Mouse (Mus musculus) gastrocnemius, adult 2 months (tissue): ENCODE results near the gene Sepsecs. TPM values are rescaled to one million over a fixed set of nuclear protein-coding genes. Genes with fewer than 3 reads are reported as not detected.

Experiments used
- DNase-seq: peaks from one replicate; pipeline ENCODE4 v3.0.0; 2022
- H3K27ac ChIP-seq: fragments of 200-600 bp; 2 replicates; pipeline ENCODE4 v1.8.1; 2022; ENCODE audit warnings: mild to moderate bottlenecking
- H3K4me3 ChIP-seq: fragments of 200-600 bp; 2 replicates; pipeline ENCODE4 v1.8.1; 2022; ENCODE audit warnings: mild to moderate bottlenecking, moderate library complexity
- CTCF ChIP-seq: fragments of 200-600 bp; IDR thresholded peaks from 2 replicates; pipeline ENCODE4 v1.8.1; 2022; ENCODE audit warnings: antibody characterized with exemption, mild to moderate bottlenecking, moderate library complexity
- intact Hi-C: fragments of 180-260 bp; cut with DNase I; formaldehyde crosslinking; loops from one replicate; pipeline ENCODE4 v1.15.1; 2025
- total RNA-seq, 2 experiments: library from RNA; stranded (reverse); gene quantifications; 2 replicates each; pipeline ENCODE4 v1.2.3; 2021

The Sepsecs gene
- total RNA-seq, 2 experiments from 2014 or later, result 6.0 to 7.2 TPM

GRCm38 (mm10) chr5:52673341-52673740 is 3.8 kb upstream of the Sepsecs start:
- intact Hi-C loops, result no loop called here

GRCm38 (mm10) chr5:52670745-52671144 is 1.2 kb upstream of the Sepsecs start:
- TF ChIP-seq CTCF, result no peak
- intact Hi-C loops, result no loop called here
- Histone ChIP-seq H3K4me3 (no peak overlapping the region), H3K27ac (no peak overlapping the region)
- DNase-seq, result no peak

More at GRCm38 (mm10) chr5:52673341-52673740, 3.8 kb upstream of the Sepsecs start:
- H3K27ac ChIP-seq, result no peak overlapping the region
- no peak for TF ChIP-seq CTCF
- H3K4me3 ChIP-seq, result no peak overlapping the region
- DNase-seq, result no peak

GRCm38 (mm10) chr5:52666766-52667165 is 2.7 kb downstream of the Sepsecs start:
- TF ChIP-seq CTCF, result no peak
- DNase-seq, result no peak
- no peak overlapping the region for H3K4me3 ChIP-seq
- intact Hi-C loops, result loop anchor here (5.0 kb wide), 2 partner anchors 76 to 166 kb away; partner anchors contain the start of genes Anapc4 and Pi4k2b
- H3K27ac ChIP-seq, result no peak overlapping the region

DNA sequence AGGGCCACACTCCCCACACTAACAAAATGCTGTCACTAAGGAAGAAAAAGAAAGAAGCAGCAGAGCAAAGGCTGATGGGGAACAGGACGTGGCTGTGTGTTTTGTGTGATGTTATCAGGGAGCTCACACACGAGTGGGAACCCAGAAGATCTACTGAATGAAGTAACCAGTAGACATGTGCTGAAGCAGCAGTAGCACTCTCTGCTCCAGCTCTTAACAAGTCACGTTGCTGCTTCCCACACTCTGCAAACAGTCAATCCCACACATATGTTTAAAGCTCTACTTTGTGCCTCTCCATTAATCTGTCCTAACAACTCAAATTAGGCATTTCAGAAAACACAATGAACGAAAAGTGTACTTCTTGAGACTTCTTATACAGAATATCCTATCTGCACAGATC is 11.6 kb downstream of the Sepsecs start:
- TF ChIP-seq CTCF, result no peak
- intact Hi-C loops, result loop anchor here (2.0 kb wide), 1 partner anchor 143 kb away; no protein-coding TSS in a partner anchor
- no peak for DNase-seq
- no peak overlapping the region for H3K4me3 ChIP-seq
- H3K27ac ChIP-seq, result no peak overlapping the region

GRCm38 (mm10) chr5:52657336-52657735 is 12.2 kb downstream of the Sepsecs start:
- H3K4me3 ChIP-seq, result no peak overlapping the region
- intact Hi-C loops, result loop anchor here (2.0 kb wide), 1 partner anchor 143 kb away; no protein-coding TSS in a partner anchor
- no peak for TF ChIP-seq CTCF
- DNase-seq, result no peak
- no peak overlapping the region for H3K27ac ChIP-seq

- Histone ChIP-seq H3K4me3 (no peak overlapping the region), H3K27ac (no peak overlapping the region)
- no peak for DNase-seq
- intact Hi-C loops, result loop anchor here (2.0 kb wide), 1 partner anchor 141 kb away; no protein-coding TSS in a partner anchor
- TF ChIP-seq CTCF, result peak; percentile 54
Observed at GRCm38 (mm10) chr5:52655992-52656391, 13.5 kb downstream of the Sepsecs start.

GRCm38 (mm10) chr5:52654961-52655360 is 14.5 kb downstream of the Sepsecs start:
- intact Hi-C loops, result no loop called here
- no peak for DNase-seq
- no peak overlapping the region for H3K4me3 ChIP-seq
- no peak overlapping the region for H3K27ac ChIP-seq
- TF ChIP-seq CTCF, result no peak

GRCm38 (mm10) chr5:52652606-52653005 is 16.9 kb downstream of the Sepsecs start:
- H3K4me3 ChIP-seq, result no peak overlapping the region
- TF ChIP-seq CTCF, result no peak

GRCm38 (mm10) chr5:52652086-52652485 is 17.4 kb downstream of the Sepsecs start:
- TF ChIP-seq CTCF, result no peak
- intact Hi-C loops, result no loop called here
- no peak for DNase-seq
- Histone ChIP-seq H3K4me3 (no peak overlapping the region), H3K27ac (no peak overlapping the region)

More at GRCm38 (mm10) chr5:52652606-52653005, 16.9 kb downstream of the Sepsecs start:
- no peak for DNase-seq
- intact Hi-C loops, result no loop called here
- H3K27ac ChIP-seq, result no peak overlapping the region

GRCm38 (mm10) chr5:52643947-52644840 is 25.3 kb downstream of the Sepsecs start:
- intact Hi-C loops, result no loop called here

GRCm38 (mm10) chr5:52641736-52642135 is 27.8 kb downstream of the Sepsecs start:
- no peak for TF ChIP-seq CTCF
- H3K27ac ChIP-seq, result no peak overlapping the region
- H3K4me3 ChIP-seq, result no peak overlapping the region
- DNase-seq, result no peak
- intact Hi-C loops, result no loop called here

More at GRCm38 (mm10) chr5:52643947-52644840, 25.3 kb downstream of the Sepsecs start:
- no peak for TF ChIP-seq CTCF
- no peak overlapping the region for H3K27ac ChIP-seq
- DNase-seq, result no peak
- H3K4me3 ChIP-seq, result no peak overlapping the region

- intact Hi-C loops, result no loop called here
- TF ChIP-seq CTCF, result no peak
- DNase-seq, result no peak
- H3K4me3 ChIP-seq, result no peak overlapping the region
- no peak overlapping the region for H3K27ac ChIP-seq
Observed at GRCm38 (mm10) chr5:52638916-52639315, 30.6 kb downstream of the Sepsecs start.

GRCm38 (mm10) chr5:52638006-52638405 is 31.5 kb downstream of the Sepsecs start:
- TF ChIP-seq CTCF, result no peak
- intact Hi-C loops, result no loop called here
- Histone ChIP-seq H3K4me3 (no peak overlapping the region), H3K27ac (no peak overlapping the region)
- no peak for DNase-seq
